Mouse (Mus musculus) MEL (cell line): ENCODE results near the gene Disp1. TPM values are rescaled to one million over a fixed set of nuclear protein-coding genes. Genes with fewer than 3 reads are reported as not detected.

Source experiments
- DNase-seq: peaks from one replicate; pipeline ENCODE4 v3.0.0; 2011; ENCODE audit warnings: low read depth, low spot score
- H3K27ac ChIP-seq: 2 replicates; pipeline ENCODE4 v1.5.1; 2012; ENCODE audit warnings: low read depth, mild to moderate bottlenecking, control low read depth, low read length, moderate library complexity; ENCODE audit not compliant: control insufficient read depth
- H3K27me3 ChIP-seq, 2 experiments: fragments of 150-350 bp in 1 of 2; sonication (generic) in 1 of 2; 2 replicates each; pipeline ENCODE4 v1.6.1; 2012; ENCODE audit warnings: low read length in 2 of 2, mild to moderate bottlenecking in 2 of 2, improper control_type of control experiment in 1 of 2, moderate library complexity in 1 of 2; ENCODE audit not compliant: insufficient read depth in 2 of 2, control insufficient read depth in 1 of 2
- H3K36me3 ChIP-seq, 2 experiments: 2 replicates each; pipeline ENCODE4 v1.6.1; 2012 to 2014; ENCODE audit warnings: low read length in 2 of 2, improper control_type of control experiment in 1 of 2, inconsistent platforms in 1 of 2, mild to moderate bottlenecking in 1 of 2; ENCODE audit not compliant: insufficient read depth in 2 of 2, control insufficient read depth in 1 of 2
- H3K4me1 ChIP-seq, 2 experiments: fragments of 150-350 bp in 1 of 2; sonication (generic) in 1 of 2; 2 replicates each; pipeline ENCODE4 v1.6.1; 2012; ENCODE audit warnings: low read length in 2 of 2, improper control_type of control experiment in 1 of 2, mild to moderate bottlenecking in 1 of 2; ENCODE audit not compliant: insufficient read depth in 2 of 2, control insufficient read depth in 1 of 2
- H3K4me3 ChIP-seq, 2 experiments: fragments of 150-350 bp in 1 of 2; sonication (generic) in 1 of 2; 2 replicates each; pipeline ENCODE4 v1.5.1; 2012; ENCODE audit warnings: low read depth in 2 of 2, low read length in 2 of 2, mild to moderate bottlenecking in 2 of 2, moderate library complexity in 2 of 2, control low read depth in 1 of 2, improper control_type of control experiment in 1 of 2; ENCODE audit not compliant: control insufficient read depth in 1 of 2, insufficient read depth in 1 of 2
- H3K79me2 ChIP-seq: 2 replicates; pipeline ENCODE4 v1.6.1; 2012; ENCODE audit warnings: mild to moderate bottlenecking, low read length, moderate library complexity; ENCODE audit not compliant: control insufficient read depth, poor library complexity, insufficient read depth
- H3K9ac ChIP-seq: 2 replicates; pipeline ENCODE4 v1.6.1; 2012; ENCODE audit warnings: low read depth, mild to moderate bottlenecking, control low read depth, low read length, moderate library complexity; ENCODE audit not compliant: control insufficient read depth, poor library complexity, severe bottlenecking
- H3K9me3 ChIP-seq: fragments of 150-350 bp; sonication (generic); replicated peaks from 2 replicates; pipeline ENCODE4 v1.6.1; 2012; ENCODE audit warnings: mild to moderate bottlenecking, low read length, improper control_type of control experiment, moderate library complexity; ENCODE audit not compliant: insufficient read depth
- BHLHE40 ChIP-seq: IDR thresholded peaks from 2 replicates; pipeline ENCODE4 v1.6.1; 2012; ENCODE audit warnings: low read depth, mild to moderate bottlenecking, inconsistent platforms, low read length, improper control_type of control experiment, borderline replicate concordance
- CHD1 ChIP-seq: IDR thresholded peaks from 2 replicates; pipeline ENCODE4 v1.6.1; 2012; ENCODE audit warnings: low read depth, mild to moderate bottlenecking, inconsistent platforms, low read length, improper control_type of control experiment
- CHD2 ChIP-seq: IDR thresholded peaks from 2 replicates; pipeline ENCODE4 v1.6.1; 2011; ENCODE audit warnings: low read length, improper control_type of control experiment
- CTCF ChIP-seq, 3 experiments: IDR thresholded peaks in 2 of 3; conservative IDR thresholded peaks in 1 of 3; 2 replicates each; pipeline ENCODE4 v1.5.1; 2011 to 2012; ENCODE audit warnings: low read length in 3 of 3, low read depth in 2 of 3, mild to moderate bottlenecking in 2 of 3, improper control_type of control experiment in 1 of 3, inconsistent platforms in 1 of 3, mixed read lengths in 1 of 3, moderate library complexity in 1 of 3; ENCODE audit not compliant: control insufficient read depth in 1 of 3, insufficient read depth in 1 of 3, poor library complexity in 1 of 3, severe bottlenecking in 1 of 3
- ELF1 ChIP-seq: IDR thresholded peaks from 2 replicates; pipeline ENCODE4 v1.6.1; 2014; ENCODE audit warnings: low read depth, mild to moderate bottlenecking, inconsistent platforms, low read length, improper control_type of control experiment, moderate library complexity
- GABPA ChIP-seq: IDR thresholded peaks from 2 replicates; pipeline ENCODE4 v1.6.1; 2012; ENCODE audit warnings: low read depth, mild to moderate bottlenecking, inconsistent platforms, low read length, improper control_type of control experiment, moderate library complexity
- GATA1 ChIP-seq: IDR thresholded peaks from 2 replicates; pipeline ENCODE4 v1.6.1; 2011; ENCODE audit warnings: low read depth, low read length, improper control_type of control experiment
- HCFC1 ChIP-seq: IDR thresholded peaks from 2 replicates; pipeline ENCODE4 v1.6.1; 2012; ENCODE audit warnings: low read depth, mild to moderate bottlenecking, inconsistent platforms, low read length, improper control_type of control experiment, moderate library complexity
- MAFK ChIP-seq: IDR thresholded peaks from 2 replicates; pipeline ENCODE4 v1.6.1; 2011; ENCODE audit warnings: low read depth, mild to moderate bottlenecking, low read length, improper control_type of control experiment, borderline replicate concordance
- MAX ChIP-seq: IDR thresholded peaks from 2 replicates; pipeline ENCODE4 v1.6.1; 2011; ENCODE audit warnings: low read length, improper control_type of control experiment
- MEF2A ChIP-seq: IDR thresholded peaks from 2 replicates; pipeline ENCODE4 v1.6.1; 2014; ENCODE audit warnings: low read depth, mild to moderate bottlenecking, inconsistent platforms, low read length, improper control_type of control experiment; ENCODE audit not compliant: poor library complexity, insufficient replicate concordance, severe bottlenecking; ENCODE audit errors: extremely low read depth
- MXI1 ChIP-seq: IDR thresholded peaks from 2 replicates; pipeline ENCODE4 v1.6.1; 2011; ENCODE audit warnings: mild to moderate bottlenecking, low read depth, low read length, improper control_type of control experiment
- MYC ChIP-seq: IDR thresholded peaks from 2 replicates; pipeline ENCODE4 v1.6.1; 2011; ENCODE audit warnings: low read depth, mild to moderate bottlenecking, low read length, improper control_type of control experiment, moderate library complexity
- NRF1 ChIP-seq: IDR thresholded peaks from 2 replicates; pipeline ENCODE4 v1.6.1; 2014; ENCODE audit warnings: low read depth, mild to moderate bottlenecking, inconsistent platforms, low read length, improper control_type of control experiment, moderate library complexity; ENCODE audit not compliant: poor library complexity, insufficient read depth, severe bottlenecking
- POLR2A ChIP-seq, 2 experiments: IDR thresholded peaks; 2 replicates each; pipeline ENCODE4 v1.6.1; 2011 to 2012; ENCODE audit warnings: low read length in 2 of 2, mild to moderate bottlenecking in 2 of 2, control low read depth in 1 of 2, improper control_type of control experiment in 1 of 2, low read depth in 1 of 2, moderate library complexity in 1 of 2; ENCODE audit not compliant: control insufficient read depth in 1 of 2, insufficient read depth in 1 of 2, poor library complexity in 1 of 2
- RAD21 ChIP-seq: IDR thresholded peaks from 2 replicates; pipeline ENCODE4 v1.6.1; 2011; ENCODE audit warnings: mild to moderate bottlenecking, low read depth, low read length, improper control_type of control experiment
- RCOR1 ChIP-seq: IDR thresholded peaks from 2 replicates; pipeline ENCODE4 v1.6.1; 2012; ENCODE audit warnings: low read depth, mild to moderate bottlenecking, inconsistent platforms, low read length, improper control_type of control experiment
- SMC3 ChIP-seq: IDR thresholded peaks from 2 replicates; pipeline ENCODE4 v1.6.1; 2011; ENCODE audit warnings: low read depth, low read length, improper control_type of control experiment
- TCF12 ChIP-seq: IDR thresholded peaks from 2 replicates; pipeline ENCODE4 v1.6.1; 2014; ENCODE audit warnings: low read depth, mild to moderate bottlenecking, inconsistent platforms, low read length, improper control_type of control experiment, moderate library complexity
- UBTF ChIP-seq: IDR thresholded peaks from 2 replicates; pipeline ENCODE4 v1.6.1; 2012; ENCODE audit warnings: low read depth, mild to moderate bottlenecking, inconsistent platforms, low read length, improper control_type of control experiment, moderate library complexity, borderline replicate concordance; ENCODE audit not compliant: insufficient read depth
- USF1 ChIP-seq: IDR thresholded peaks from 2 replicates; pipeline ENCODE4 v1.6.1; 2014; ENCODE audit warnings: low read depth, mild to moderate bottlenecking, inconsistent platforms, low read length, improper control_type of control experiment, moderate library complexity
- ZC3H11A ChIP-seq: IDR thresholded peaks from 2 replicates; pipeline ENCODE4 v1.6.1; 2012; ENCODE audit warnings: low read depth, mild to moderate bottlenecking, inconsistent platforms, low read length, improper control_type of control experiment
- ZKSCAN1 ChIP-seq: IDR thresholded peaks from 2 replicates; pipeline ENCODE4 v1.6.1; 2012; ENCODE audit warnings: low read depth, mild to moderate bottlenecking, inconsistent platforms, low read length, improper control_type of control experiment, moderate library complexity
- ZMIZ1 ChIP-seq: IDR thresholded peaks from 2 replicates; pipeline ENCODE4 v1.6.1; 2012; ENCODE audit warnings: low read depth, mild to moderate bottlenecking, inconsistent platforms, low read length, improper control_type of control experiment, moderate library complexity
- ZNF384 ChIP-seq: IDR thresholded peaks from 2 replicates; pipeline ENCODE4 v1.6.1; 2012; ENCODE audit warnings: low read depth, mild to moderate bottlenecking, inconsistent platforms, low read length, improper control_type of control experiment
- polyA plus RNA-seq, 2 experiments: library from polyadenylated mRNA; stranded (reverse) in 1 of 2; unstranded in 1 of 2; fragments of >175 nt in 1 of 2; fragments of >200 nt in 1 of 2; gene quantifications; 2 replicates each; pipeline versions ENCODE4 v1.2.1 to v1.2.4; 2012; ENCODE audit warnings: low replicate concordance in 2 of 2, low read depth in 1 of 2; ENCODE audit not compliant: insufficient read length in 2 of 2, insufficient read depth in 1 of 2, missing spikeins in 1 of 2
- total RNA-seq: library from RNA; depleted of rRNA; stranded (reverse); fragments of 300-350 nt; gene quantifications from 2 replicates; pipeline ENCODE4 v1.2.3, GENCODE M21; 2012

Gene Disp1
- total and polyA plus RNA-seq, 3 experiments: 6.3 to 9.9 TPM; not detected in 1

- Histone ChIP-seq H3K4me1 (peaks cover 4 to 15% of the 10 kb centered on the region in 2 experiments; a peak in 2 of 4 replicates), H3K9me3 (no peaks in the 10 kb centered on the region), H3K9ac (no peak overlapping the region), H3K27ac (no peak overlapping the region), H3K36me3 (peaks cover 0 to 8% of the 10 kb centered on the region in 2 experiments; a peak in 2 of 4 replicates), H3K79me2 (no peaks in the 10 kb centered on the region), H3K4me3 (no peak overlapping the region), H3K27me3 (no peaks in the 10 kb centered on the region)
- TF ChIP-seq ZC3H11A (no peak), GATA1 (no peak), GABPA (no peak), MXI1 (no peak), BHLHE40 (no peak), HCFC1 (no peak), MAFK (no peak), ZNF384 (no peak), SMC3 (no peak), MAX (no peak), ZKSCAN1 (no peak), NRF1 (no peak), MEF2A (no peak)
- no peak for DNase-seq
These were observed 68.0 kb downstream of the Disp1 start for GRCm38 (mm10) chr1:183153354-183153753.

DNA sequence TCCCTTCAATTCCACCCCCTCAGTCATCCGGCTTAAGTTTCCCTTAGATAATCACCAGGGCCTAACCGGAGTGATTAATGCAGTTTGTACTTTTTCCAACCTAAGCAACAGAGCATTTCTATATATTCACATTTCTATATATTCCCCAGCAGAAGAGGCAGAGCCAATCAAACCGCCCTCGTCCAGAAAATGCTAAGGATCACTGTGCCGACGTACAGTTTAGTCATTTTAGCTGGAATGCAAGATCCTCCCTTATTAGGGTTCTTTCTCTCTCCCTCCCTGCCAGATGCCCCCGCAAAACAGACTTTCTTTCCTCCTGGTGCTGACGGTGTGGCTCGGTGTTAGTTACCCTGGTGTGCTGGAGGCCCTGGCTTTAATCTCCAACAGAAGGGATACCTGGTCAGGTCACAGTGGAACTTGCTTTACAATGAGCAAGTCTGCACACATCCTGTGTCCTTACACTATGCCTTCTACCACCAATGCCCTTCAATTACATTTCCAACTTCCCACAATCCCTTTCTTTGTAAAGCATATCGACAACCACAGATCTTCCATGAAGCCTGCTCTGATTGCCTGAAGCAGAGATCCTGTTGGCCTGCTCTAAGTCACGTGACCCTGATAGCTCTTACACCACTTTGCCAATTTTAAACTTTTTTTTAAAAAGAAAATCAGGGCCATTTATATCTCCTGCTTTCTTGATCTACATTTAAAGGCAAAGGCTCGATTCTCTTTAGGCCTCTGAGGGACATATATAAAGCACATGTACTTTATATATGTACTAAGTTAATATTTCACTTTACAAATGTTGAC lies 69.6 kb downstream of the Disp1 start:
- H3K36me3 ChIP-seq: peaks cover 0 to 11% of the 10 kb centered on the region in 2 experiments; a peak in 2 of 4 replicates
- peaks cover 9 to 21% of the 10 kb centered on the region in 2 experiments; a peak in 3 of 4 replicates for H3K4me1 ChIP-seq
- no peaks in the 10 kb centered on the region for H3K27me3 ChIP-seq
- no peak overlapping the region for H3K9ac ChIP-seq
- H3K27ac ChIP-seq: no peak overlapping the region
- H3K4me3 ChIP-seq: no peak overlapping the region
- no peak for DNase-seq
- H3K9me3 ChIP-seq: no peaks in the 10 kb centered on the region
- H3K79me2 ChIP-seq: no peaks in the 10 kb centered on the region
- no peak for TF ChIP-seq NRF1
- TF ChIP-seq CHD1: no peak
- no peak for TF ChIP-seq ELF1
- TF ChIP-seq RCOR1: no peak
- TF ChIP-seq TCF12: no peak
- TF ChIP-seq CTCF (IDR thresholded peaks at IDR 0.05 in 2 of 3, conservative IDR thresholded peaks at IDR 0.05 in 1 of 3; ENCODE audit: control insufficient read depth in 1 of 3, insufficient read depth in 1 of 3, low read depth in 2 of 3, low read length in 3 of 3, poor library complexity in 1 of 3, severe bottlenecking in 1 of 3): no peak
- no peak for TF ChIP-seq RAD21
- TF ChIP-seq USF1: no peak
- no peak for TF ChIP-seq CHD2
- no peak for TF ChIP-seq ZMIZ1
- TF ChIP-seq MAFK: no peak
- no peak for TF ChIP-seq ZC3H11A
- TF ChIP-seq MAX: no peak
- TF ChIP-seq ZKSCAN1: no peak
- no peak for TF ChIP-seq UBTF
- TF ChIP-seq POLR2A (IDR thresholded peaks at IDR 0.05; ENCODE audit: control insufficient read depth in 1 of 2, insufficient read depth in 1 of 2, low read depth in 1 of 2, low read length in 2 of 2, poor library complexity in 1 of 2): no peak
- no peak for TF ChIP-seq MYC
- no peak for TF ChIP-seq SMC3
- TF ChIP-seq, all 39 proteins: peak for 0
